Mouse (Mus musculus) bone marrow macrophage, adult 2 months (primary cell): ENCODE results near the gene Elp5. TPM values are rescaled to one million over a fixed set of nuclear protein-coding genes. Genes with fewer than 3 reads are reported as not detected.

Experiments used
- H3K27ac ChIP-seq: 2 replicates; pipeline ENCODE4 v1.5.1; 2012; ENCODE audit warnings: low read depth, low read length; ENCODE audit not compliant: insufficient read depth
- H3K4me1 ChIP-seq: 2 replicates; pipeline ENCODE4 v1.6.1; 2012; ENCODE audit warnings: low read length; ENCODE audit not compliant: control insufficient read depth, insufficient read depth
- H3K4me3 ChIP-seq: 2 replicates; pipeline ENCODE4 v1.5.1; 2012; ENCODE audit warnings: mild to moderate bottlenecking, low read length, moderate library complexity; ENCODE audit not compliant: insufficient read depth
- CTCF ChIP-seq: IDR thresholded peaks from 2 replicates; pipeline ENCODE4 v1.5.1; 2012; ENCODE audit warnings: low read depth, mild to moderate bottlenecking, low read length, moderate library complexity
- POLR2A ChIP-seq: IDR thresholded peaks from 2 replicates; pipeline ENCODE4 v1.6.1; 2012; ENCODE audit warnings: mild to moderate bottlenecking, low read depth, low read length, borderline replicate concordance
- polyA plus RNA-seq: library from polyadenylated mRNA; stranded (reverse); fragments of >200 nt; gene quantifications from 2 replicates; pipeline ENCODE4 v1.2.4, GENCODE M21; 2012; ENCODE audit not compliant: missing spikeins, insufficient read depth, insufficient read length

Elp5 gene
- polyA plus RNA-seq, 1 experiment: 41.4 TPM

DNA sequence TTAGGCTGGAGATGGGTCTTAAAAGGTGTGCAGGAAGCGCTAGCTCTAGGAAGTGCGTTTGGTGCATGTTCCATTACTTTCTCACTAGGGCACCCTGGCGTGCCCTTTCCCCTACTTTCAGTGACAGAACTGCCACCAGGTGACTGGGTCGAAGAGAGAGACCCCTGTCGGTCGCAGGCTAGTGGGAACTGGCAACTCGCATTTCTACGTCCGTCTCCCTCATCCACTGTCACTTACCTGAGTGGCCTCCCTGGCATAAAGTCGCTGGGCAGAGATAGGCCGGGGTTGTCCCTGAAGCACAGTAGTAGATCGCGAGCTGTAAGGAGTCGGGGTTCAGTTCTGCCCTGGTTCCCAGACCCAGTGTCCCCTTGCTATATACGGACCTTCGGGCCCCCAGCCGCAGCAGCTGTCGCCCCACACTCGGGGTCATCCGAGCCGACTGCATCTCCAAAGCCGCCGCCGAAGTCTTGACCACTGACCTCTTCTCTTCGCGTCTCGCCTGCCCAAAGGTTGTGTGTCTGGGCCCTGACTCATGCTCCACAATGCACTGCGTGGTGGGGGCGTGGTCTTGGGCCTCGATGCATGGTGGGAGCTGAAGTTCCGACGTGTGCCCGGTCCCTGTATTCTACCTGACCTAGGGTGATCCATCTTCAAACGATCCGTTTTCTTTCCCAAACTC lies 32.7 kb upstream of the Elp5 start, which contains the start of gene Acadvl:
TSS of gene Acadvl (minus strand) at position 532 of the 679 bp plus-strand sequence.
- peaks cover 19% of the 10 kb centered on the region for H3K4me1 ChIP-seq
- TF ChIP-seq CTCF: 0 out of 2 replicates have a peak, but pooled peaks have one; percentile 26
- TF ChIP-seq POLR2A: no peak; the same call in 1 of the 2 replicates
- peak within 1 kb of the TSS; percentile 72 for H3K4me3 ChIP-seq
- H3K27ac ChIP-seq: peak within 1 kb of the TSS; percentile 27

GRCm38 (mm10) chr11:70014051-70014450 lies 31.7 kb upstream of the Elp5 start:
- no peak overlapping the region for H3K4me3 ChIP-seq
- TF ChIP-seq CTCF (no peak), POLR2A (no peak)
- H3K27ac ChIP-seq: no peak overlapping the region
- H3K4me1 ChIP-seq: peaks cover 14% of the 10 kb centered on the region

- TF ChIP-seq CTCF: no peak
- no peak for TF ChIP-seq POLR2A
- H3K4me3 ChIP-seq: no peak overlapping the region
- no peak overlapping the region for H3K27ac ChIP-seq
- peaks cover 9% of the 10 kb centered on the region for H3K4me1 ChIP-seq
These were observed 31.1 kb upstream of the Elp5 start for GRCm38 (mm10) chr11:70013408-70013807.

GRCm38 (mm10) chr11:70012931-70013330 lies 30.6 kb upstream of the Elp5 start:
- TF ChIP-seq POLR2A: no peak
- TF ChIP-seq CTCF: no peak
- H3K4me3 ChIP-seq: no peak overlapping the region
- H3K4me1 ChIP-seq: peaks cover 7% of the 10 kb centered on the region
- H3K27ac ChIP-seq: no peak overlapping the region

DNA sequence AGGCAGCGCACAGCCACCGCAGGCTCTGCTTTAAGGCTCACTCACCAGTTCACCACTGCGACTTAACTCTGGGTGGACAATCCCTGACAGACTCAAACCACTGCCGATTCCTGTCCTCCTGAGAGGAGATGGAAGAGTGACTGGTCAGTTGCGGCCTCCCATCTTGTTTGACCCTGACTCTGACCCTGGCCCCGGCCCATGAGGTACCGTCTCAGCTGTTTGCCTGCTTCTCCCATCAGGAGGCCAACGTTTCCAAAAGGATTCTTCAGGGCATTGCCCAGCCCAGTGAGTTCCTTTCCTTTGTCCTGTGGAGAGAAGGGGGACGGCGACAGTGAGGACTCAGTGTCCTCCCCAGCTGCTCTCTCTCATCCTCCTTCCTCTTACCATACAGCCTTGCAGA lies 28.6 kb upstream of the Elp5 start:
- peaks cover 4% of the 10 kb centered on the region; the same call in 1 of the 2 replicates for H3K4me1 ChIP-seq
- H3K4me3 ChIP-seq: no peak overlapping the region
- H3K27ac ChIP-seq: no peak overlapping the region
- TF ChIP-seq POLR2A (no peak), CTCF (no peak)

- Histone ChIP-seq H3K27ac (no peak overlapping the region), H3K4me3 (no peak overlapping the region), H3K4me1 (peaks cover 4% of the 10 kb centered on the region; the same call in 1 of the 2 replicates)
- TF ChIP-seq POLR2A (no peak), CTCF (no peak)
These were observed 28.2 kb upstream of the Elp5 start for GRCm38 (mm10) chr11:70010548-70010947.

DNA sequence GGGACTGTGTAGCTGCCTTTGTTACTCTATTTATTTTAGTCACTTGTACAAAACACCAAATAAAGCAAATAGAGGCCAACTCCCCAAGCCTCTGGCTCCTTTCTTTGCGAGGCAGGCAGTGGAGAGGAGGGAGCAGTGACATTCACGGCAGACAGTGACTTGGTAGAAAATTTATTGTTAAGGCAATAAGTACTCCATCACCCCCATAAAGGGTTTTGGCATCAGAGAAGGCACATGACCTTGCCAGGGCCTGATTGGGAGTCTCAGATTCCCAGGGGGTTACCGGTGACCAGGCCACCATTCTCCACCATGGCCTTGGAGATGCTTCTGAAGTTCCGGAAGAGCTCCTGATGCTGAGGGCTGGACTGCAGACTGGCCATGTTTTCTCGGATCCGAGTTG lies 27.7 kb upstream of the Elp5 start:
- H3K27ac ChIP-seq: no peak overlapping the region
- H3K4me1 ChIP-seq: peaks cover 4% of the 10 kb centered on the region; the same call in 1 of the 2 replicates
- no peak overlapping the region for H3K4me3 ChIP-seq
- TF ChIP-seq POLR2A (no peak), CTCF (no peak)

DNA sequence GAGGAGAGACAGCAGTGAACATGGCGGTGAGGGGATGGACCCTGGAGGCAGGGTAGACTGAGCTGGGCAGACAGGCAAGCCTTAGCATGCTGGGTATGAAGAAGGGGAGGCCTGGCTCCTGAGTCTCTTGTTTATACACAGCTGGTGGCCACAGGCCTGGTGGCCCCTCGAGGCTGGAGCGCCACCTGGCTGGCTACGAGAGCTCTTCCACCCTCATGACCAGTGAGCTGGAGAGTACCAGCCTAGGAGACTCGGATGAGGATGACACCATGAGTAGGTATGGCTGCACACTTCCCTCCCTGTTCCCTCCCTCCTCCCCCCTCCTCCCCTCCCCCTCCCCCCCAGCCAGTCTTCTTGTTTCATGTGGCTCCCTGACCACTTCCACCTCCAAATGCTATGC lies 23.2 kb upstream of the Elp5 start:
- Histone ChIP-seq H3K4me3 (no peak overlapping the region), H3K4me1 (peaks cover 8% of the 10 kb centered on the region), H3K27ac (no peak overlapping the region)
- no peak for TF ChIP-seq POLR2A
- no peak for TF ChIP-seq CTCF

DNA sequence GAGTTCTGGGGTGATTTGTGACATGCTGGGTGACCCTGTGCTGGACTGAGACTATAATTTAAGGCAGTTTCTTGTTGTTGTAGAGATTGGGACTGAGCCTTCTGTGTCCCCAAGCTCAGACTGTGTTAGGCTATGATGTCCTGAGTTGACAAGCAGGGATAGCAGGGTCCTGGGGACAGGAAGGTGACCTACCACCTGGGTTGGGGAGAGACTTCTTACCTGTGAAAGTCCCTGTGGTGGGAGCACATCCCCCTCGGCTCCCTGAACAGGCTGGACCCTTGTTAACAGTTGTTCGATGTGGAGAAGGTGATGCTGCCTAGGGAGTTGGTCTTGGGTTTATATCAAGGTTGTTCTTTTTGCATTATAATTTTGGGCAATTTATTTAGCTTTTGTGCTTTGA lies 20.2 kb upstream of the Elp5 start:
- H3K4me3 ChIP-seq: peak overlapping the region; percentile 69
- H3K4me1 ChIP-seq: peaks cover 26% of the 10 kb centered on the region

GRCm38 (mm10) chr11:70001865-70002264 lies 19.5 kb upstream of the Elp5 start:
- peak overlapping the region; percentile 69 for H3K4me3 ChIP-seq
- H3K27ac ChIP-seq: no peak overlapping the region; the same call in 1 of the 2 replicates
- TF ChIP-seq CTCF (no peak; the same call in 1 of the 2 replicates), POLR2A (no peak)
- H3K4me1 ChIP-seq: peaks cover 26% of the 10 kb centered on the region

More for the DNA sequence above, 20.2 kb upstream of the Elp5 start:
- H3K27ac ChIP-seq: no peak overlapping the region
- TF ChIP-seq CTCF (no peak), POLR2A (no peak)
